Mouse (Mus musculus) CH12.LX (cell line): ENCODE results near the gene Plcg2. TPM values are rescaled to one million over a fixed set of nuclear protein-coding genes. Genes with fewer than 3 reads are reported as not detected.

ENCODE experiments used
- DNase-seq: peaks from one replicate; pipeline ENCODE4 v3.0.0-alpha.2; 2013; ENCODE audit errors: extremely low read depth
- H3K27ac ChIP-seq: 2 replicates; pipeline ENCODE4 v1.5.1; 2012; ENCODE audit warnings: low read depth, mild to moderate bottlenecking, control low read depth, moderate library complexity; ENCODE audit not compliant: insufficient read depth
- H3K27me3 ChIP-seq: replicated peaks from 2 replicates; pipeline ENCODE3; 2012; ENCODE audit warnings: inconsistent platforms
- H3K36me3 ChIP-seq, 2 experiments: replicated peaks in 1 of 2; 2 replicates each; pipeline versions ENCODE3 to v1.6.1; 2012; ENCODE audit warnings: inconsistent platforms in 1 of 2, low read length in 1 of 2, mild to moderate bottlenecking in 1 of 2, mixed read lengths in 1 of 2, moderate library complexity in 1 of 2; ENCODE audit not compliant: control insufficient read depth in 1 of 2, insufficient read depth in 1 of 2
- H3K4me1 ChIP-seq, 2 experiments: 2 replicates each; pipeline ENCODE4 v1.6.1; 2012; ENCODE audit warnings: inconsistent platforms in 1 of 2, moderate library complexity in 1 of 2; ENCODE audit not compliant: insufficient read depth in 2 of 2, control insufficient read depth in 1 of 2
- H3K4me2 ChIP-seq: 2 replicates; pipeline ENCODE4 v1.6.1; 2012; ENCODE audit warnings: low read depth, mild to moderate bottlenecking, control low read depth; ENCODE audit not compliant: poor library complexity, insufficient read depth, severe bottlenecking
- H3K4me3 ChIP-seq, 3 experiments: fragments of 150-350 bp in 1 of 3; sonication (generic) in 1 of 3; replicated peaks in 1 of 3; 2 replicates each; pipeline versions ENCODE3 to v1.5.1; 2011 to 2012; ENCODE audit warnings: low read depth in 2 of 3, low read length in 2 of 3, mild to moderate bottlenecking in 2 of 3, moderate library complexity in 2 of 3, control low read depth in 1 of 3, improper control_type of control experiment in 1 of 3, inconsistent platforms in 1 of 3, mixed read lengths in 1 of 3; ENCODE audit not compliant: poor library complexity in 1 of 3
- H3K79me2 ChIP-seq: replicated peaks from 2 replicates; pipeline ENCODE4 v1.6.1; 2012; ENCODE audit warnings: mild to moderate bottlenecking, moderate library complexity; ENCODE audit not compliant: control insufficient read depth, poor library complexity, insufficient read depth, severe bottlenecking; ENCODE audit errors: extremely low read depth
- H3K9ac ChIP-seq: 2 replicates; pipeline ENCODE4 v1.6.1; 2012; ENCODE audit warnings: low read depth, mild to moderate bottlenecking, control low read depth, moderate library complexity; ENCODE audit not compliant: insufficient read depth
- H3K9me3 ChIP-seq: replicated peaks from 2 replicates; pipeline ENCODE3; 2012; ENCODE audit warnings: low read length, inconsistent platforms, mixed read lengths
- CHD1 ChIP-seq: IDR thresholded peaks from 2 replicates; pipeline ENCODE4 v1.6.1; 2012; ENCODE audit warnings: low read depth, low read length, improper control_type of control experiment, inconsistent platforms
- CHD2 ChIP-seq: IDR thresholded peaks from 2 replicates; pipeline ENCODE4 v1.6.1; 2011; ENCODE audit warnings: low read length, improper control_type of control experiment
- ELF1 ChIP-seq: IDR thresholded peaks from 2 replicates; pipeline ENCODE4 v1.6.1; 2014; ENCODE audit warnings: low read depth, mild to moderate bottlenecking, inconsistent platforms, low read length, improper control_type of control experiment
- EP300 ChIP-seq: IDR thresholded peaks from 2 replicates; pipeline ENCODE4 v1.6.1; 2011; ENCODE audit warnings: low read length, improper control_type of control experiment
- GABPA ChIP-seq: IDR thresholded peaks from 2 replicates; pipeline ENCODE4 v1.6.1; 2012; ENCODE audit warnings: low read depth, low read length, improper control_type of control experiment, inconsistent platforms; ENCODE audit not compliant: insufficient replicate concordance
- MAFK ChIP-seq: IDR thresholded peaks from 2 replicates; pipeline ENCODE4 v1.6.1; 2011; ENCODE audit warnings: low read length, improper control_type of control experiment; ENCODE audit not compliant: insufficient replicate concordance
- MAX ChIP-seq: IDR thresholded peaks from 2 replicates; pipeline ENCODE4 v1.6.1; 2011; ENCODE audit warnings: low read length, improper control_type of control experiment
- MAZ ChIP-seq: IDR thresholded peaks from 2 replicates; pipeline ENCODE4 v1.6.1; 2012; ENCODE audit warnings: low read depth, mild to moderate bottlenecking, inconsistent platforms, low read length, improper control_type of control experiment, moderate library complexity
- MEF2A ChIP-seq: IDR thresholded peaks from 2 replicates; pipeline ENCODE4 v1.6.1; 2014; ENCODE audit warnings: low read depth, mild to moderate bottlenecking, inconsistent platforms, low read length, improper control_type of control experiment, borderline replicate concordance
- MXI1 ChIP-seq: IDR thresholded peaks from 2 replicates; pipeline ENCODE4 v1.6.1; 2011; ENCODE audit warnings: mild to moderate bottlenecking, low read depth, low read length, improper control_type of control experiment
- MYC ChIP-seq: IDR thresholded peaks from 2 replicates; pipeline ENCODE4 v1.6.1; 2011; ENCODE audit warnings: low read depth, mild to moderate bottlenecking, improper control_type of control experiment, low read length
- NRF1 ChIP-seq: IDR thresholded peaks from 2 replicates; pipeline ENCODE4 v1.6.1; 2014; ENCODE audit warnings: low read depth, mild to moderate bottlenecking, inconsistent platforms, low read length, improper control_type of control experiment, moderate library complexity
- PAX5 ChIP-seq: IDR thresholded peaks from 2 replicates; pipeline ENCODE4 v1.6.1; 2012; ENCODE audit warnings: low read length, inconsistent platforms, mixed read lengths
- POLR2A ChIP-seq: IDR thresholded peaks from 2 replicates; pipeline ENCODE4 v1.6.1; 2011; ENCODE audit warnings: low read depth, mild to moderate bottlenecking, improper control_type of control experiment, low read length
- POLR2AphosphoS2 ChIP-seq: IDR thresholded peaks from 2 replicates; pipeline ENCODE4 v1.6.1; 2011; ENCODE audit warnings: low read depth, low read length, improper control_type of control experiment
- RCOR1 ChIP-seq: conservative IDR thresholded peaks from 2 replicates; pipeline ENCODE4 v1.6.1; 2012; ENCODE audit warnings: low read depth, mild to moderate bottlenecking, inconsistent platforms, low read length, improper control_type of control experiment
- SIN3A ChIP-seq: IDR thresholded peaks from 2 replicates; pipeline ENCODE4 v1.6.1; 2012; ENCODE audit warnings: low read length, improper control_type of control experiment, inconsistent platforms
- SMC3 ChIP-seq: IDR thresholded peaks from 2 replicates; pipeline ENCODE4 v1.6.1; 2011; ENCODE audit warnings: low read depth, low read length, improper control_type of control experiment
- TCF12 ChIP-seq: IDR thresholded peaks from 2 replicates; pipeline ENCODE4 v1.6.1; 2014; ENCODE audit warnings: low read depth, mild to moderate bottlenecking, inconsistent platforms, low read length, improper control_type of control experiment
- UBTF ChIP-seq: IDR thresholded peaks from 2 replicates; pipeline ENCODE4 v1.6.1; 2012; ENCODE audit warnings: low read depth, mild to moderate bottlenecking, inconsistent platforms, low read length, improper control_type of control experiment, moderate library complexity
- USF2 ChIP-seq: conservative IDR thresholded peaks from 2 replicates; pipeline ENCODE4 v1.6.1; 2011; ENCODE audit warnings: low read depth, low read length, improper control_type of control experiment
- ZMIZ1 ChIP-seq: IDR thresholded peaks from 2 replicates; pipeline ENCODE4 v1.6.1; 2012; ENCODE audit warnings: low read depth, mild to moderate bottlenecking, inconsistent platforms, low read length, improper control_type of control experiment
- ZNF384 ChIP-seq: IDR thresholded peaks from 2 replicates; pipeline ENCODE4 v1.6.1; 2012; ENCODE audit warnings: low read depth, low read length, improper control_type of control experiment, inconsistent platforms
- dilution Hi-C: fragments of 300-500 bp; cut with MboI; formaldehyde crosslinking; loops from 2 replicates; pipeline ENCODE4 v1.14.3; 2020; ENCODE audit warnings: low sequenced_read_pairs; ENCODE audit not compliant: extremely low pct_unique_long_range_greater_than_20kb, extremely low pct_ligation_motif_present
- in situ Hi-C: fragments of 300-500 bp; cut with MboI; formaldehyde crosslinking; loops from 3 replicates; pipeline ENCODE4 v1.14.3; 2019; ENCODE audit warnings: low sequenced_read_pairs, low pct_ligation_motif_present, low pct_unique_long_range_greater_than_20kb, mixed read lengths
- polyA plus RNA-seq: library from polyadenylated mRNA; unstranded; fragments of >175 nt; gene quantifications from 2 replicates; pipeline ENCODE4 v1.2.1, GENCODE M21; 2012; ENCODE audit warnings: low read depth; ENCODE audit not compliant: insufficient read length
- total RNA-seq, 2 experiments: library from RNA; depleted of rRNA; stranded (reverse); fragments of 300-350 nt in 1 of 2; fragments of >200 nt in 1 of 2; gene quantifications; 2 replicates each; pipeline ENCODE4 v1.2.3; 2012 to 2014

Gene Plcg2
- total and polyA plus RNA-seq, 3 experiments = 129 to 196 (median 194) TPM

GRCm38 (mm10) chr8:117516876-117517565, 18.9 kb downstream of the Plcg2 start:
- Histone ChIP-seq H3K27ac (peak overlapping the region; percentile 4), H3K27me3 (no peaks in the 10 kb centered on the region), H3K36me3 (peaks cover 18 to 66% of the 10 kb centered on the region in 2 experiments), H3K4me2 (no peak overlapping the region), H3K4me1 (peaks cover 17 to 73% of the 10 kb centered on the region in 2 experiments), H3K9me3 (no peaks in the 10 kb centered on the region), H3K4me3 (no peak overlapping the region), H3K79me2 (peaks cover 96% of the 10 kb centered on the region), H3K9ac (no peak overlapping the region)
- in situ Hi-C loops (no loop called here), dilution Hi-C loops (no loop called here)
- no peak for TF ChIP-seq POLR2A
- no peak for TF ChIP-seq MYC
- TF ChIP-seq MAX = no peak
- TF ChIP-seq PAX5 = no peak
- TF ChIP-seq ELF1 = no peak
- no peak for TF ChIP-seq UBTF
- TF ChIP-seq GABPA = no peak
- no peak for TF ChIP-seq TCF12
- TF ChIP-seq ZNF384 = no peak
- no peak for TF ChIP-seq CHD1
- no peak for TF ChIP-seq CHD2
- no peak for TF ChIP-seq MXI1
- TF ChIP-seq ZMIZ1 = no peak
- TF ChIP-seq MEF2A = no peak
- TF ChIP-seq USF2 = no peak
- TF ChIP-seq NRF1 = no peak
- no peak for TF ChIP-seq MAFK
- TF ChIP-seq EP300 = no peak
- no peak for TF ChIP-seq POLR2AphosphoS2
- no peak for DNase-seq

- Histone ChIP-seq H3K4me1 (peaks cover 20 to 65% of the 10 kb centered on the region in 2 experiments), H3K4me2 (peak overlapping the region; percentile 71), H3K4me3 (no peak overlapping the region), H3K9ac (no peak overlapping the region), H3K79me2 (peaks cover 96% of the 10 kb centered on the region)
- dilution Hi-C loops = no loop called here
- peak; percentile 74 for DNase-seq
- TF ChIP-seq CHD2 = peak; percentile 50; the same call in 1 of the 2 replicates
- TF ChIP-seq CHD1 = no peak
- no peak for TF ChIP-seq ZNF384
- no peak for TF ChIP-seq NRF1
- TF ChIP-seq SMC3 = no peak
- TF ChIP-seq RCOR1 = no peak
- no peak for TF ChIP-seq MEF2A
- TF ChIP-seq SIN3A = no peak
- no peak for TF ChIP-seq MAZ
- TF ChIP-seq, all 38 proteins: peak for 1
- H3K36me3 ChIP-seq = peaks cover 16 to 66% of the 10 kb centered on the region in 2 experiments
- peak overlapping the region; percentile 36; the same call in 1 of the 2 replicates for H3K27ac ChIP-seq
- in situ Hi-C loops = no loop called here
- no peaks in the 10 kb centered on the region for H3K9me3 ChIP-seq
- H3K27me3 ChIP-seq = no peaks in the 10 kb centered on the region
Measured at GRCm38 (mm10) chr8:117517861-117518260, 19.8 kb downstream of the Plcg2 start.
